Mouse (Mus musculus) forebrain, embryonic 14.5 days (tissue): ENCODE data around the gene Ube2e3. TPM values are rescaled to one million over a fixed set of nuclear protein-coding genes. Genes with fewer than 3 reads are reported as not detected.

Source experiments
- ATAC-seq: fragments of 200-750 bp; cut with Nextera tagmentation; 2 replicates; pipeline ENCODE4 v1.8.0; 2017; ENCODE audit warnings: mild to moderate bottlenecking, moderate library complexity
- DNase-seq: peaks from one replicate; pipeline ENCODE4 v3.0.0-alpha.2; 2015; ENCODE audit warnings: low spot score
- H3K27ac ChIP-seq: fragments of 300-500 bp; sonication (generic); 2 replicates; pipeline ENCODE4 v1.5.1; 2014; ENCODE audit warnings: low read depth, mild to moderate bottlenecking, control low read depth, low read length, moderate library complexity
- H3K27me3 ChIP-seq: fragments of 300-500 bp; sonication (generic); replicated peaks from 2 replicates; pipeline ENCODE4 v1.6.1; 2014; ENCODE audit warnings: low read length, control low read depth, mixed read lengths; ENCODE audit not compliant: control insufficient read depth, insufficient read depth
- H3K36me3 ChIP-seq: fragments of 300-500 bp; sonication (generic); 2 replicates; pipeline ENCODE4 v1.6.1; 2014; ENCODE audit warnings: low read length, control low read depth; ENCODE audit not compliant: control insufficient read depth, insufficient read depth
- H3K4me1 ChIP-seq: fragments of 300-500 bp; sonication (generic); 2 replicates; pipeline ENCODE4 v1.6.1; 2014; ENCODE audit warnings: antibody characterized with exemption, low read length, control low read depth; ENCODE audit not compliant: control insufficient read depth, insufficient read depth
- H3K4me2 ChIP-seq: fragments of 300-500 bp; sonication (generic); 2 replicates; pipeline ENCODE4 v1.6.1; 2014; ENCODE audit warnings: mild to moderate bottlenecking, control low read depth, low read length
- H3K4me3 ChIP-seq: fragments of 300-500 bp; sonication (generic); 2 replicates; pipeline ENCODE4 v1.5.1; 2014; ENCODE audit warnings: low read depth, low read length, control low read depth
- H3K9ac ChIP-seq: fragments of 300-500 bp; sonication (generic); 2 replicates; pipeline ENCODE4 v1.6.1; 2014; ENCODE audit warnings: mild to moderate bottlenecking, low read length, control low read depth, moderate library complexity
- H3K9me3 ChIP-seq: fragments of 300-500 bp; sonication (generic); replicated peaks from 2 replicates; pipeline ENCODE4 v1.6.1; 2016; ENCODE audit warnings: low read length, control low read depth, mixed read lengths; ENCODE audit not compliant: control insufficient read depth
- WGBS: fragments of 180-500 bp; shearing (Covaris S2); extraction: QIAGEN DNeasy Blood & Tissue Kit; methylation state at CpG from one replicate; pipeline ENCODE4 v1.1.7; 2014; 5-methylcytosine and 5-hydroxymethylcytosine counted together
- polyA plus RNA-seq: library from polyadenylated mRNA; unstranded; fragments of >200 nt; fragmentation: Nextera tagmentation; extraction: Ambion mirVana; gene quantifications from 2 replicates; pipeline ENCODE4 v1.2.1, GENCODE M21; 2014

Gene Ube2e3
- 269 and 278 TPM in 2 replicates for polyA plus RNA-seq

- H3K36me3 ChIP-seq: peaks cover 6% of the 10 kb centered on the region; the same call in 1 of the 2 replicates
- peak within 1 kb of the TSS; percentile 69 for H3K4me2 ChIP-seq
- no peaks in the 10 kb centered on the region for H3K9me3 ChIP-seq
- DNase-seq (no peak), ATAC-seq (no peak)
- 19% methylated on average over 14 of the region's 14 CpGs for WGBS
- H3K4me3 ChIP-seq: peak within 1 kb of the TSS; percentile 73
- H3K27me3 ChIP-seq: no peaks in the 10 kb centered on the region
- peak within 1 kb of the TSS; percentile 99 for H3K9ac ChIP-seq
- peaks cover 16% of the 10 kb centered on the region for H3K4me1 ChIP-seq
- peak within 1 kb of the TSS; percentile 97 for H3K27ac ChIP-seq
Observed at GRCm38 (mm10) chr2:78867726-78868510, at the start of gene Ube2e3. Ube2e3 (plus strand) TSS chr2:78868124.

DNA sequence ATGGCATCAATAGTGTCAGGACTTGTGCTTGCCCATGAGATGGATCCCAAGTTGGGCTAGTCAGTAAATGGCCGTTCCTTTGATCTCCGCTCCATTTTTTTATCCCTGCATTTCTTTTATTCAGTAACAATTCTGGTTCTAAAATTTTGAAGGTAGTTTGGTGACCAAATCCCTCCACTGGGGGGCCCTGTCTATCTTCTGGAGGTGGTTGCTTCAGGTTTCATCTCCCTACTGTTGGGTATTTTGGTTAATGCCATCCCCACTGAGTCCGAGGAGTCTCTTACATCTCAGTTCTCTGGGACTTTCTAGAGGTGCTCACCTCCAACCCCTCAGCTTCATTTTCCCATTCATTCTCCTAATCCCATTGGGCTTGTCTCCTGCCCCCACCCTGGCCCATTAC, 38.0 kb upstream of the Ube2e3 start:
- 97% methylated on average over 3 of the region's 3 CpGs for WGBS
- no peak overlapping the region for H3K4me3 ChIP-seq
- no peaks in the 10 kb centered on the region for H3K9me3 ChIP-seq
- DNase-seq (no peak), ATAC-seq (no peak)
- no peak overlapping the region for H3K27ac ChIP-seq
- H3K36me3 ChIP-seq: no peaks in the 10 kb centered on the region
- H3K9ac ChIP-seq: no peak overlapping the region
- H3K27me3 ChIP-seq: no peaks in the 10 kb centered on the region
- H3K4me1 ChIP-seq: no peaks in the 10 kb centered on the region
- no peak overlapping the region for H3K4me2 ChIP-seq

- 86% methylated on average over 7 of the region's 7 CpGs for WGBS
- no peak for DNase-seq
Observed at GRCm38 (mm10) chr2:78841494-78842224, 26.3 kb upstream of the Ube2e3 start.

GRCm38 (mm10) chr2:78844365-78844764, 23.6 kb upstream of the Ube2e3 start:
- H3K4me1 ChIP-seq: no peaks in the 10 kb centered on the region
- no peak overlapping the region for H3K9ac ChIP-seq
- WGBS: 90% methylated on average over 5 of the region's 5 CpGs
- H3K4me2 ChIP-seq: no peak overlapping the region
- ATAC-seq: no peak
- no peaks in the 10 kb centered on the region for H3K36me3 ChIP-seq
- no peak overlapping the region for H3K4me3 ChIP-seq
- no peaks in the 10 kb centered on the region for H3K9me3 ChIP-seq
- DNase-seq: no peak
- no peak overlapping the region for H3K27ac ChIP-seq
- no peaks in the 10 kb centered on the region for H3K27me3 ChIP-seq

More at GRCm38 (mm10) chr2:78841494-78842224, 26.3 kb upstream of the Ube2e3 start:
- ATAC-seq: no peak
- H3K9ac ChIP-seq: no peak overlapping the region
- no peaks in the 10 kb centered on the region for H3K9me3 ChIP-seq
- no peaks in the 10 kb centered on the region for H3K27me3 ChIP-seq
- H3K27ac ChIP-seq: no peak overlapping the region
- H3K36me3 ChIP-seq: no peaks in the 10 kb centered on the region
- H3K4me1 ChIP-seq: no peaks in the 10 kb centered on the region
- H3K4me3 ChIP-seq: no peak overlapping the region
- no peak overlapping the region for H3K4me2 ChIP-seq

DNA sequence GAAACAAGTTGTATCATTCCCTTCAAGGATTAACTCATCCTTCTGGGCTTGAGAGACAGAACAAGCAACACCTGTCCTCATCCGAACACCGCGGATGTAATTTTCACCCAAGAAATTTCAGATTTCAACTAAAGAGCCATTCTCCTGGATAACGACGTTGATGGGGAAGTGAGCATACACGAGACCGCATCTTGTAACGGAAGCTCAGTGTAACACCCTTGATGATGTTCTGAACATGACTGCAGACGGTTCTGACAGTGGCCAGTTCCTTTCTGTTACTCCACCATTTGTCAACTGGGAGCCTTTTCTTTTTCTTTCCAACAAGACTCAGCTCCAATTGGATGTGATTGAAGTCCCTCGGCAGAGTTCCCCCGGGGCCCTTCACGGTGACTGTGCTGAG, 22.6 kb upstream of the Ube2e3 start:
- 88% methylated on average over 12 of the region's 12 CpGs for WGBS
- H3K4me2 ChIP-seq: no peak overlapping the region
- H3K9me3 ChIP-seq: no peaks in the 10 kb centered on the region
- ATAC-seq (no peak), DNase-seq (no peak)
- H3K27me3 ChIP-seq: no peaks in the 10 kb centered on the region
- H3K4me1 ChIP-seq: no peaks in the 10 kb centered on the region
- no peak overlapping the region for H3K27ac ChIP-seq
- H3K36me3 ChIP-seq: no peaks in the 10 kb centered on the region
- H3K9ac ChIP-seq: no peak overlapping the region
- no peak overlapping the region for H3K4me3 ChIP-seq

GRCm38 (mm10) chr2:78845717-78846116, 22.2 kb upstream of the Ube2e3 start:
- ATAC-seq (no peak), DNase-seq (no peak)
- no peaks in the 10 kb centered on the region for H3K4me1 ChIP-seq
- H3K9ac ChIP-seq: no peak overlapping the region
- no peaks in the 10 kb centered on the region for H3K36me3 ChIP-seq
- H3K27ac ChIP-seq: no peak overlapping the region
- no peak overlapping the region for H3K4me3 ChIP-seq
- no peaks in the 10 kb centered on the region for H3K27me3 ChIP-seq
- no peak overlapping the region for H3K4me2 ChIP-seq
- 90% methylated on average over 10 of the region's 10 CpGs for WGBS
- H3K9me3 ChIP-seq: no peaks in the 10 kb centered on the region

- Histone ChIP-seq H3K36me3 (no peaks in the 10 kb centered on the region), H3K9ac (no peak overlapping the region), H3K4me2 (no peak overlapping the region), H3K4me1 (no peaks in the 10 kb centered on the region), H3K9me3 (no peaks in the 10 kb centered on the region), H3K27ac (no peak overlapping the region), H3K4me3 (no peak overlapping the region), H3K27me3 (no peaks in the 10 kb centered on the region)
- WGBS: 72% methylated on average over 8 of the region's 8 CpGs
- DNase-seq (no peak), ATAC-seq (no peak)
Observed at GRCm38 (mm10) chr2:78854315-78854714, 13.6 kb upstream of the Ube2e3 start.

DNA sequence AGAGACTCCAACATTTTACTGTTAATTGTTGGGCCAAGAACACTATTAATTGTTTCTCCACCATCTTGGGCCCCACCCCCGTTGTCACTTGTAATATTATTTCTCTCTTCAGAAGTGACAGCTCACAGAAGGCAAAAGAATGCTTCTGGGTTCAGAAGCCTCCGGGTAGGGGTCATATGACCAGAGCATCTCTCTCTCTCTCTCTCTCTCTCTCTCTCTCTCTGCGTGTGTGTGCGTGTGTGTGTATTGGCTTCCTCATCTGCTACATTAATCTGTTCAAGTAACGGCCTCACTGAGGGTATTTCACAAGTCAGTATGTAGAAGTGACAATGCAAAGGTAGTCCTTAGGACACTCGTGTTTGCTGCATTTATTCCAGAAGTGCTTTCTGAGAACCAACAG, 9.3 kb upstream of the Ube2e3 start:
- Histone ChIP-seq H3K36me3 (no peaks in the 10 kb centered on the region), H3K27ac (no peak overlapping the region), H3K9ac (no peak overlapping the region), H3K4me2 (no peak overlapping the region), H3K27me3 (no peaks in the 10 kb centered on the region), H3K9me3 (no peaks in the 10 kb centered on the region), H3K4me3 (no peak overlapping the region), H3K4me1 (no peaks in the 10 kb centered on the region)
- 82% methylated on average over 6 of the region's 6 CpGs for WGBS
- DNase-seq: no peak
- no peak for ATAC-seq
